7 mouse cellular contexts compared by ENCODE assay signal in the genomic region with DNA sequence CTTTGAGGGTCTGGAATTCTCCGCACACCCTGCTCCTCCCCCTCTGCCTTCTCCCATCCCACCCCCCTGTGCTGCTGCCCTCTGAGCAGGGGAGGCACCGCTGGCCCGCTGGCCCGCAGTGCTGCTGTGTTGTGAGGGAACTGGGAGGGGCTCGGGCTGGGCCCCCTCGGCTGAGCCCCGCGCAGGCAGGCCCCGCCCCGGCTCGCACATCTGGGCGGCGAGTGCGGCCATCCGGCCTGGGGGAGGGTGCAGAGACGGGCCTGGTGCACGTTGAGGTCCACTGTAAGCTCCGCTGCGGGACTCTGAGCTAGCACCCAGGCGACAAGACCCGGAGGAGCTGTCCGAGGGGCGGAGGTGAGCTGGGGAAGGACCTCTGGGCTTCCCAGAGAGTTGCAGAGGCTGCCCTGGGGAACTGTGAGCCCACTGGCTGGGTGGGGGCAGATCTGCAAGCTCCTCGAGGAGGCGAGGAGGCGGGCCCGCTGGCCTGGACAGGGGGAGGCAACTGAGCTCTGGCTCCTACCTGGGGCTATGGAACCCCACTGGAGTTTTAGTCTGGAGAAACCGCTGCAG. TPM values are rescaled to one million over a fixed set of nuclear protein-coding genes. Genes with fewer than 3 reads are reported as not detected.
DNase-seq lines count a peak whose midpoint lies in the region; ATAC-seq and TF ChIP-seq lines count a peak whose summit lies in the region.

Gene Hspa12b (plus strand): TSS at position 120 of the 570 bp plus-strand sequence.

- TF ChIP-seq CTCF in kidney, postnatal 0 days (IDR thresholded peaks at IDR 0.05; ENCODE audit: low read depth): no peak

- H3K4me1 ChIP-seq in embryonic facial prominence, embryonic 15.5 days: peaks cover 31% of the 10 kb centered on the region
- peaks cover 6 to 18% of the 10 kb centered on the region in 2 experiments for H3K4me1 ChIP-seq in heart, embryonic 14.5 days (ENCODE audit: control insufficient read depth in 2 of 2, insufficient read depth in 2 of 2, low read length in 2 of 2)
- H3K4me1 ChIP-seq in kidney, postnatal 0 days (replicated peaks; ENCODE audit: insufficient read depth, low read length): peaks cover 17% of the 10 kb centered on the region
- H3K4me1 ChIP-seq in stomach, embryonic 14.5 days (ENCODE audit: control insufficient read depth, insufficient read depth, low read length): peaks cover 23% of the 10 kb centered on the region

- no peaks in the 10 kb centered on the region for H3K9me3 ChIP-seq in embryonic facial prominence, embryonic 15.5 days (replicated peaks)
- H3K9me3 ChIP-seq in heart, embryonic 14.5 days (ENCODE audit: control insufficient read depth, low read length): no peaks in the 10 kb centered on the region
- no peaks in the 10 kb centered on the region for H3K9me3 ChIP-seq in kidney, postnatal 0 days (replicated peaks; ENCODE audit: low read length)
- H3K9me3 ChIP-seq in stomach, embryonic 14.5 days (ENCODE audit: control insufficient read depth, low read depth, low read length): no peaks in the 10 kb centered on the region

- peak within 1 kb of the TSS; percentile 63 for H3K4me2 ChIP-seq in embryonic facial prominence, embryonic 15.5 days (replicated peaks)
- H3K4me2 ChIP-seq in heart, embryonic 14.5 days (ENCODE audit: low read length): peak within 1 kb of the TSS; percentile 91
- peak within 1 kb of the TSS; percentile 83 for H3K4me2 ChIP-seq in kidney, postnatal 0 days (ENCODE audit: low read length)
- H3K4me2 ChIP-seq in stomach, embryonic 14.5 days (replicated peaks; ENCODE audit: low read depth, low read length): peak within 1 kb of the TSS; percentile 64

- peak; percentile 58 for DNase-seq in adrenal gland, postnatal 25 days
- DNase-seq in kidney, postnatal 0 days (ENCODE audit: low spot score): peak; percentile 88
- peak; percentile 75 for DNase-seq in lung, postnatal 36 days
- DNase-seq in cerebellum, adult 9-10 months: no peak

- peak; percentile 94 for ATAC-seq in embryonic facial prominence, embryonic 15.5 days (ENCODE audit: insufficient number of reproducible peaks, low FRiP score, low TSS enrichment, low read depth)
- ATAC-seq in heart, embryonic 14.5 days (ENCODE audit: insufficient number of reproducible peaks, insufficient read depth, low FRiP score, low read depth): peak; percentile 92
- peak; percentile 89 for ATAC-seq in kidney, postnatal 0 days (replicated peaks; ENCODE audit: low FRiP score, low read depth)
- peak; percentile 91 for ATAC-seq in stomach, embryonic 14.5 days (ENCODE audit: insufficient number of reproducible peaks, insufficient read depth, low FRiP score, low read depth)

- H3K4me3 ChIP-seq in embryonic facial prominence, embryonic 15.5 days (replicated peaks): peak within 1 kb of the TSS; percentile 68
- H3K4me3 ChIP-seq in heart, embryonic 14.5 days (ENCODE audit: control insufficient read depth in 1 of 2, insufficient read depth in 1 of 2, low read depth in 1 of 2, low read length in 2 of 2): peak within 1 kb of the TSS; percentile 50 to 58
- H3K4me3 ChIP-seq in kidney, postnatal 0 days (replicated peaks; ENCODE audit: low read depth, low read length): peak within 1 kb of the TSS; percentile 57
- H3K4me3 ChIP-seq in stomach, embryonic 14.5 days (ENCODE audit: low read depth, low read length): peak within 1 kb of the TSS; percentile 50

- H3K9ac ChIP-seq in embryonic facial prominence, embryonic 15.5 days: peak within 1 kb of the TSS; percentile 69
- H3K9ac ChIP-seq in heart, embryonic 14.5 days (ENCODE audit: low read length): peak within 1 kb of the TSS; percentile 81
- H3K9ac ChIP-seq in kidney, postnatal 0 days (ENCODE audit: low read depth, low read length): peak within 1 kb of the TSS; percentile 72
- H3K9ac ChIP-seq in stomach, embryonic 14.5 days (replicated peaks; ENCODE audit: low read depth, low read length): peak within 1 kb of the TSS; percentile 69

- peak within 1 kb of the TSS; percentile 89 for H3K27ac ChIP-seq in embryonic facial prominence, embryonic 15.5 days (replicated peaks)
- H3K27ac ChIP-seq in heart, embryonic 14.5 days (replicated peaks in 1 of 2; ENCODE audit: control insufficient read depth in 1 of 2, insufficient read depth in 1 of 2, low read depth in 2 of 2, low read length in 2 of 2): peak within 1 kb of the TSS in 1 of 2 experiments; percentile 62; a peak in 2 of 4 replicates
- H3K27ac ChIP-seq in kidney, postnatal 0 days: peak within 1 kb of the TSS; percentile 82
- peak within 1 kb of the TSS; percentile 66; the same call in 1 of the 2 replicates for H3K27ac ChIP-seq in stomach, embryonic 14.5 days (ENCODE audit: low read length)

- H3K27me3 ChIP-seq in embryonic facial prominence, embryonic 15.5 days: no peaks in the 10 kb centered on the region
- no peaks in the 10 kb centered on the region for H3K27me3 ChIP-seq in heart, embryonic 14.5 days (ENCODE audit: control insufficient read depth, insufficient read depth, low read length)
- H3K27me3 ChIP-seq in kidney, postnatal 0 days (ENCODE audit: insufficient read depth, low read length): no peaks in the 10 kb centered on the region
- no peaks in the 10 kb centered on the region for H3K27me3 ChIP-seq in stomach, embryonic 14.5 days (ENCODE audit: control insufficient read depth, insufficient read depth, low read length)

- WGBS in embryonic facial prominence, embryonic 15.5 days: under 1% methylated on average over 28 of the region's 28 CpGs
- WGBS in heart, embryonic 14.5 days: under 1% methylated on average over 28 of the region's 28 CpGs
- 1% methylated on average over 27 of the region's 28 CpGs for WGBS in kidney, postnatal 0 days
- WGBS in stomach, embryonic 14.5 days: 0% methylated on average over 28 of the region's 28 CpGs

- no peaks in the 10 kb centered on the region for H3K36me3 ChIP-seq in embryonic facial prominence, embryonic 15.5 days
- H3K36me3 ChIP-seq in heart, embryonic 14.5 days (ENCODE audit: control insufficient read depth, insufficient read depth, low read length): no peaks in the 10 kb centered on the region
- H3K36me3 ChIP-seq in kidney, postnatal 0 days (ENCODE audit: insufficient read depth, low read length): no peaks in the 10 kb centered on the region
- H3K36me3 ChIP-seq in stomach, embryonic 14.5 days (ENCODE audit: control insufficient read depth, insufficient read depth, low read length): peaks cover 4% of the 10 kb centered on the region

RNA-seq across cellular contexts. Expression of gene Hspa12b, which starts in this region (rescaled TPM):
- total RNA-seq in adrenal gland, postnatal 25 days (2021): 10.8 and 12.2 TPM in 2 replicates
- polyA plus RNA-seq in embryonic facial prominence, embryonic 15.5 days (2015; fragmentation: Nextera tagmentation; extraction: Ambion mirVana): 17.6 and 18.1 TPM in 2 replicates
- 5.8 and 6.3 TPM in 2 replicates for polyA plus RNA-seq in heart, embryonic 14.5 days (2014; fragmentation: Nextera tagmentation; extraction: Ambion mirVana)
- 9.4 and 9.8 TPM in 2 replicates for polyA plus RNA-seq in kidney, postnatal 0 days (2015; fragmentation: Nextera tagmentation; extraction: Ambion mirVana)
- 12.3 and 14.2 TPM in 2 replicates for polyA plus RNA-seq in stomach, embryonic 14.5 days (2014; fragmentation: Nextera tagmentation; extraction: Ambion mirVana)
